Mouse (Mus musculus) ES-Bruce4 (cell line): ENCODE measurements around the gene Grasp. TPM values are rescaled to one million over a fixed set of nuclear protein-coding genes. Genes with fewer than 3 reads are reported as not detected.

Experiments
- H3K27ac ChIP-seq: 2 replicates; pipeline ENCODE4 v1.5.1; 2012; ENCODE audit warnings: low read length, inconsistent platforms; ENCODE audit not compliant: insufficient read depth
- H3K27me3 ChIP-seq: 2 replicates; pipeline ENCODE4 v1.6.1; 2012; ENCODE audit warnings: mild to moderate bottlenecking, low read length, inconsistent platforms; ENCODE audit not compliant: control insufficient read depth, poor library complexity, insufficient read depth, severe bottlenecking
- H3K36me3 ChIP-seq: 2 replicates; pipeline ENCODE4 v1.6.1; 2012; ENCODE audit warnings: inconsistent platforms, mild to moderate bottlenecking, low read length, moderate library complexity; ENCODE audit not compliant: control insufficient read depth, poor library complexity, insufficient read depth, severe bottlenecking
- H3K4me1 ChIP-seq: one replicate; pipeline ENCODE4 v1.8.1; 2011; ENCODE audit warnings: low read length; ENCODE audit not compliant: control insufficient read depth, insufficient read depth
- H3K4me3 ChIP-seq: 2 replicates; pipeline ENCODE4 v1.5.1; 2011; ENCODE audit warnings: low read depth, mild to moderate bottlenecking, low read length
- H3K9ac ChIP-seq: 2 replicates; pipeline ENCODE4 v1.6.1; 2012; ENCODE audit warnings: low read depth, mild to moderate bottlenecking, inconsistent platforms; ENCODE audit not compliant: poor library complexity, severe bottlenecking
- H3K9me3 ChIP-seq: replicated peaks from 2 replicates; pipeline ENCODE4 v1.6.1; 2012; ENCODE audit warnings: mild to moderate bottlenecking, low read length, inconsistent platforms; ENCODE audit not compliant: control insufficient read depth, poor library complexity, insufficient read depth, severe bottlenecking
- CTCF ChIP-seq: IDR thresholded peaks from one replicate; pipeline ENCODE4 v1.8.1; 2011; ENCODE audit warnings: low read depth, low read length
- EP300 ChIP-seq: IDR thresholded peaks from 2 replicates; pipeline ENCODE4 v1.6.1; 2011; ENCODE audit warnings: low read depth, low read length; ENCODE audit not compliant: insufficient read depth
- POLR2A ChIP-seq: IDR thresholded peaks from one replicate; pipeline ENCODE4 v1.8.1; 2011; ENCODE audit warnings: low read length; ENCODE audit not compliant: insufficient read depth
- polyA plus RNA-seq: library from polyadenylated mRNA; stranded (reverse); fragments of >200 nt; gene quantifications from 2 replicates; pipeline ENCODE4 v1.2.4, GENCODE M21; 2011; ENCODE audit warnings: low read depth; ENCODE audit not compliant: missing spikeins, insufficient read depth, insufficient read length

Gene Grasp
- polyA plus RNA-seq, 1 experiment: 8.6 TPM

DNA sequence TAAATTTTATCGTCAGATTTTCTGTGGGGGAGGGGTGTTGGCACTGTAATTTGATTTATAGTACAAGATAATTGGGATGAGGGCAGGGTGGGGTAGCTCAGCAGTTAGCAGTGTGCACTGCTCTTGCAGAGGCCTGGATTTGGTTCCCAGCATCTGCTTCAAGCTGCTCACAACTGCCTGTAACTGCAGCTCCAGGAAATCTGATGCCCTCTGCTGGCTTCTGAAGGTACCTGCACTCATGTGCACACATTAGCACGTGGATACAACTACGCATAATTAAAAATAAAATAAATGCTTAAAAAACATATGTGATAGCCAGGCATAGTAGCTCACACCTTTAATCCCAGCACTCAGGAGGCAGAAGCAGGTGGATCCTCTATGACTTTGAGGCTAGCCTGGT, 38.4 kb upstream of the Grasp start:
- peaks cover 2% of the 10 kb centered on the region for H3K4me1 ChIP-seq
- H3K27me3 ChIP-seq: no peaks in the 10 kb centered on the region
- TF ChIP-seq CTCF (peak; percentile 41), POLR2A (no peak)
- no peak overlapping the region for H3K9ac ChIP-seq
- H3K9me3 ChIP-seq: no peaks in the 10 kb centered on the region
- H3K27ac ChIP-seq: no peak overlapping the region
- no peak overlapping the region for H3K4me3 ChIP-seq
- H3K36me3 ChIP-seq: no peaks in the 10 kb centered on the region

DNA sequence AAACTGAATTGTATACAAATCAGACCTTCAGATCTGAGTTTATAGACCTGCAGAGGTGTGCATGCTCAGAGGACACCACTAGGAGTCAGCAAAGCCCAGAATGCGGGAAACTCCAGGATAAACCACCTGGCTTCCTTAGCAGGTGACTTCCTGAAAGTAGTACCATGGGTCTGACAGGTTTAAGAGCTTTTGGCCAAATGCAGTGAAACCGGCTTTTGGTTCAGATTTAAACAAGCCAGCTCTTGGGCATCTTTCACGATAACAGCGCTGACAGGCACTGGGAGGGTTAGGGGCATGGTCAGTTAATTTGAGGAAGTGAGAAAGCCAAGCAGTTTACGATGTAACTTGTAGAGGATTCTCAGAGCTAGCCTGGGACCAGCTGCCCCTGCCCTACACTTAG, 36.1 kb upstream of the Grasp start:
- no peak overlapping the region for H3K4me3 ChIP-seq
- H3K9ac ChIP-seq: no peak overlapping the region
- H3K4me1 ChIP-seq: no peaks in the 10 kb centered on the region
- H3K27me3 ChIP-seq: no peaks in the 10 kb centered on the region
- TF ChIP-seq POLR2A (no peak), EP300 (no peak), CTCF (peak; percentile 17)
- no peaks in the 10 kb centered on the region for H3K9me3 ChIP-seq
- H3K27ac ChIP-seq: no peak overlapping the region
- H3K36me3 ChIP-seq: no peaks in the 10 kb centered on the region

DNA sequence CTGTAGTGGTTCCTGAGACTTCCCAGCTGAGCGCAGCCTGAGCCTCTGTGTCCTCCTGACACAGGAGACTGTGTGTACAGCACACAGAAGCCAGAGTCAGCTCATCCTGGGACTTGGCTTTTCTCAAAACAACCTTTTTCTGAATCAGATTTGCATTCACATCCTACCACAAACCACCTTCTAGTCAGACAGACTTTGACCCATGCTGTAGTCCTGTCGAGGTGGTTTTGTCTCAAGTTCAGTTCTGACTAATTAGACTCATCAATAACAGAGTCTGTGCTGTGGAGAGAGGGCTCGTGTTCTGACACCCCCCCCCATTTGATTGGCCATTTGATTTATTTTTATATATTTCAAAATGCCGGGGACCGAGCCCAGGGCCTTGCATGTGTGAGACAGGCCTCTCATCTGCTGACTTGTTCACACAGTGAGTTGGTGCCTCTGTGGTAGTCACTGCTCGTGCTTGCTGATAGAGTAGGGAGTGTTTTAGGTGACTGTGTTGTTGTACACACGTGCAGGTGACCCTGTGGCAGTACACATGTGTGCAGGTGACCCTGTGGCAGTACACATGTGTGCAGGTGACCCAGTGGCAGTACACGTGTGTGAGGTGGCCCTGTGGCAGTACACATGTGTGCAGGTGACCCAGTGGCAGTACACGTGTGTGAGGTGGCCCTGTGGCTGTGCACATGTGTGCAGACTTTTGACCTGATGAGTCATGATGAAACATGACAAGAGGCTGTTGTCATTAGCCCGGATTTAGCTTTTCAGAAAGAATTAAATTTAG, 33.8 kb upstream of the Grasp start:
- H3K9me3 ChIP-seq: no peaks in the 10 kb centered on the region
- no peak for TF ChIP-seq EP300
- no peak for TF ChIP-seq POLR2A
- TF ChIP-seq CTCF: no peak

DNA sequence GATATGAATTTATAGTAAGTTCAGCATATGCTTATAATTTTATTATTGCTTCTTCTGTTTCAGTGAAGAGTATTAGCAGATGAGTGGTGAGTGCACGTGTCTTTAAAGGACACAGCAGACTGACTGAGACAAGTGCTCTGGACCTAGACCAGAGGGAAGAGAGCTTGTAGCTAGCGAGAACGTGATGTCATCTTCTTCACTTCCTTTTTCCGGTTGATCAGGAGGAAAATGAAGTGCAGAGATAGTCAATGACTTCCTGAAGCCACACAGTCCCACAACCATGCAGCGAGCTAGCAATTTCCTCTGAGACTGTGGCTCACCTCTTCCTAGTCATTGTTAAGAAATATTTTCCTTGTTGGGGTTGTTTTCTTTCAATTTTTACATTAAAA, 33.2 kb upstream of the Grasp start:
- Histone ChIP-seq H3K4me3 (no peak overlapping the region), H3K27me3 (no peaks in the 10 kb centered on the region), H3K4me1 (no peaks in the 10 kb centered on the region), H3K27ac (no peak overlapping the region), H3K9ac (no peak overlapping the region), H3K36me3 (peaks cover 6% of the 10 kb centered on the region; the same call in 1 of the 2 replicates), H3K9me3 (no peaks in the 10 kb centered on the region)
- no peak for TF ChIP-seq CTCF

More for the DNA sequence above, 33.8 kb upstream of the Grasp start:
- H3K4me1 ChIP-seq: no peaks in the 10 kb centered on the region
- no peaks in the 10 kb centered on the region for H3K27me3 ChIP-seq
- H3K36me3 ChIP-seq: peaks cover 6% of the 10 kb centered on the region; the same call in 1 of the 2 replicates
- no peak overlapping the region for H3K9ac ChIP-seq
- no peak overlapping the region for H3K4me3 ChIP-seq
- no peak overlapping the region for H3K27ac ChIP-seq

DNA sequence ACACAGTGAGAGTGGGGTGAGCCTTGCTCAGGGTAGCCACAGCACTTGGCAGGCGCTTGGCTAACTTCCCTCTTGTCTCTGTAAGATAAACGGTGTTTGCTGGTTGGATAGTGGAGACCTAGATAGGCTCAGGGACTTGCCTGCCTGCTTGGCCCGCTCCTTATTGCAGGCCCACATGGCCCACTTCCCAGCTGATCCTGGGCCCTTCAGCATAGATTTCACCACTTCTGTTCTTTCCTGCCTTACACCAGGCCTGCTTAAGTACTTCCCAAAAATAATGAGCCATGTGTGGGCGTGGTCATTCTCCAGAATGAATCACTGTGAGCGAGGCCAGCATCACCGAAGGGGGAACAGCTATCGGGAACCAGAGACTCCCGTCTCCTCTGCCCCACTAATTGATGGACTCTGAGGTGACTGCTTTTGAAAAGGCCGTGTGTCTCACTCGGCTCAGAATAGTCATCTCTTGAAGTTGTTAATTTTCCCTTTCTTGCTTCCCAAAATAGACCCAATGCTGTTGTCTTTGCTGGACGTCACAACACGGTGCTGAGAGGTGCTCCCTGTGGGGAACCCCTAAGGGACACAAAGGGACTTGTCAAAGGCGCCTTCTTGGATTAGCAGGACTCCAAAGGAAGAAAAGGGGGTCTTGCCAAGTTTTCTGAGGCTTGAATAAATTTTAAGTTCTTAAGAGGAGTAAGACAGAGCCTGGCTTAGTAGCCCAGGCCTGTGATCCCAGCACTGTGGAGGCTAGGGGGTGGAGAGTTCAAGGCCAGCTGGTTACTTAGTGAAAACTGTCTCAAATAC, 32.3 kb upstream of the Grasp start:
- Histone ChIP-seq H3K36me3 (peaks cover 6% of the 10 kb centered on the region; the same call in 1 of the 2 replicates), H3K27me3 (no peaks in the 10 kb centered on the region), H3K9me3 (no peaks in the 10 kb centered on the region), H3K4me1 (no peaks in the 10 kb centered on the region), H3K27ac (no peak overlapping the region), H3K9ac (no peak overlapping the region), H3K4me3 (no peak overlapping the region)
- TF ChIP-seq CTCF: no peak
- no peak for TF ChIP-seq POLR2A

DNA sequence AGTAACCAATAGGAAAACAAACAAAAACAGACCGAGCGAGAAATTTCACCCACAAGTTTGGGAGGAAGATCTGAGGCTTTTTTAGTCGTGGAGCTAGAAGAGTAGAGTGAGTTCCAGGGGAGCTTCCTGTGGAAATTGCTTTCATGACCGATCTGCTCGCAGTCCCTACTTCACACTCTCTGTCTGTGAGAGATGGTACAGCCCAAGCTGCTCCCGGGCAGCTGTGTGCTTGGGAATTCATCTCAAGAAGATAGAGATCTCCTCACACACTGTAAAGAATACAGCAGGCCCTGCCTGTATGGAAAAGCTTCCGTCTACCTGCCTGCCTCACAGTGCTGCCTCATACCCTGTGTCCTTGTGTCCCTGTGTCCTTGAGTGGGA, 31.7 kb upstream of the Grasp start:
- Histone ChIP-seq H3K27ac (no peak overlapping the region), H3K27me3 (no peaks in the 10 kb centered on the region), H3K9me3 (no peaks in the 10 kb centered on the region), H3K9ac (no peak overlapping the region), H3K36me3 (peaks cover 6% of the 10 kb centered on the region; the same call in 1 of the 2 replicates), H3K4me3 (no peak overlapping the region), H3K4me1 (no peaks in the 10 kb centered on the region)
- TF ChIP-seq POLR2A (no peak), EP300 (no peak), CTCF (no peak)
